Mouse (Mus musculus): ENCODE data around the gene Stim1.

Stim1 gene

GRCm38 (mm10) chr7:102267601-102268394 lies at the start of gene Stim1:
Gene Stim1, plus strand, starts transcription at chr7:102267806.
- peak; percentile 65 for DNase-seq (ENCODE audit: low read depth, low spot score)

- DNase-seq (ENCODE audit: low read depth, low spot score), result no peak
These were observed 45.7 kb upstream of the Stim1 start for GRCm38 (mm10) chr7:102221899-102222298.

DNA sequence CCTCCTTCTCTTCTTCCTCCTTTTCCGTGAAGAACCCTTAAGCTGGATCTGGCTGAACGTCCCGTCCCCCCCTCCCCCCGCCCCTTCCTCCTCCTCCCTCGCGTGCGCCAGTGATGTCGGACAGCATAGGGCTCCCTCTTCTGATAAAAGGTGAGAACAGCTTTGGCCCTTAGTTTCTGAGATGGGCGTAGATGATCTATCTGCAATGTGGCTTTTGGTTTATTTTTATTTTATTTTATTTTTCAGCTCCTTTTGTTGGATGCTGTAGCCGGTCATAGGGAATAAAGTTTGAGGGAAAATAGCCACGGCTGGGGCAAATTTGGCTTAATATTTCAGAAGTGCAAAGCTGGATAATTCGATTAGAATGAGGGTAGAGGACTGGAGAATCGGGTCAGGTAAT lies 45.3 kb upstream of the Stim1 start:
- DNase-seq (ENCODE audit: low read depth, low spot score), result no peak

DNA sequence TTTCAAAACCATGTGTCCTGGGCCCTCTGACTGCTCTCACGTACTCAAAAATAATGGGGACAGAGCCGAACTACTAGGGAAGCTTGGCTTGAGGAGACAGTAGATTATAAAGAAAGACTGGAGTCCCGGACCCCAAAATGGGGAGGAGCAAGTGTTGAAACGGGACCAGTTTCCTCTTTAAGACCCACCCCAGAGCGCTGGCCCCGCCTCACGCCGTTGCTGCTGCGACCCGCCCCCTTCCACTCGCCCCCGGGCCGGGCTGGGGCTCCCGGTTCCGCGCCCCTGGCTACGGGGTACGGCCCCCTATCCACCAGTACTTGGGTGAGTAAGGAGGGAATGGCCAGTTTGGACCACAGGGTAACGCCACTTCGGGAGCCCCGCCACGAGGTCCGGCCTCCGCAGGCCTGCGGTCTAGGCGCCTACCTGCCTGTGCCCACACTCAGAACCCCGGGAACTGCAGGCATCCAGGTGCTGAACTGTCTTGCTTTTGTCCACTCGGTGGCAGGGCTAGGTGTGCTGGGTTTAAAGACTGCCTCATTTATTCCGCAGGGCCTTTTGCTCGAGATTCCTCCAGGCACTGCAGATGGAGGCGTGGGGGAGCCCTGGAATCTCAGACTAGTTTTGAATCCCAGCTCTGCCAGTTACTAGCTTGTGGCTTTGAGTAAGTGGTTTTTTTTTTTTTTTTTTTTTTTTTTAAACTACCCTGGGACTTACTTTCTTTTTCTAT lies 44.6 kb upstream of the Stim1 start:
- no peak for DNase-seq (ENCODE audit: low read depth, low spot score)

- no peak for DNase-seq (ENCODE audit: low read depth, low spot score)
These were observed 43.5 kb upstream of the Stim1 start for GRCm38 (mm10) chr7:102223883-102224738.

- no peak for DNase-seq (ENCODE audit: low read depth, low spot score)
These were observed 41.6 kb upstream of the Stim1 start for GRCm38 (mm10) chr7:102226051-102226450.

- DNase-seq (ENCODE audit: low read depth, low spot score), result no peak
These were observed 39.4 kb upstream of the Stim1 start for GRCm38 (mm10) chr7:102228049-102228670.

GRCm38 (mm10) chr7:102229814-102230213 lies 37.8 kb upstream of the Stim1 start:
- no peak for DNase-seq (ENCODE audit: low read depth, low spot score)

- DNase-seq (ENCODE audit: low read depth, low spot score), result no peak
These were observed 34.5 kb upstream of the Stim1 start for GRCm38 (mm10) chr7:102233059-102233458.

- no peak for DNase-seq (ENCODE audit: low read depth, low spot score)
These were observed 28.8 kb upstream of the Stim1 start for GRCm38 (mm10) chr7:102238686-102239286.

- no peak for DNase-seq (ENCODE audit: low read depth, low spot score)
These were observed 28.0 kb upstream of the Stim1 start for GRCm38 (mm10) chr7:102239591-102239990.

- DNase-seq (ENCODE audit: low read depth, low spot score), result no peak
These were observed 25.2 kb upstream of the Stim1 start for GRCm38 (mm10) chr7:102242371-102242770.

DNA sequence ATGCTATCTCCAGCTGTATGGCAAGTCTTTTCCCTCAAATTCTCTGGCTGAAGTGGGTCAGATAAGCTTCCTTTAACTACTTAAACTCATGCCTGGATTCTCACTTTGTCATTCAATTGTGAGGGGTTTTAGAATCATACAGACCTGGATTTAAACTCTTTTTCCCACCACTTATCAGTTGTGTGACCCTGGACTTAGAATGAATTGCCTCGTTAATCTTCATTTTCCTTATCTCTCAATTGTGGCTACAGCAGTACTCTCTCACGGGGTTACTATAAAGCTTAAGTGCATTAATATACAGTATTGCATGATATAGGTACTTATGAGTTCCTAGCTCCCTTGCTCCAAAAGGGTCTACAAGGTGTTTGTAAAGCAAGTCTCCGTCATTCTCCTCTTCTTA lies 24.7 kb upstream of the Stim1 start:
- no peak for DNase-seq (ENCODE audit: low read depth, low spot score)

DNA sequence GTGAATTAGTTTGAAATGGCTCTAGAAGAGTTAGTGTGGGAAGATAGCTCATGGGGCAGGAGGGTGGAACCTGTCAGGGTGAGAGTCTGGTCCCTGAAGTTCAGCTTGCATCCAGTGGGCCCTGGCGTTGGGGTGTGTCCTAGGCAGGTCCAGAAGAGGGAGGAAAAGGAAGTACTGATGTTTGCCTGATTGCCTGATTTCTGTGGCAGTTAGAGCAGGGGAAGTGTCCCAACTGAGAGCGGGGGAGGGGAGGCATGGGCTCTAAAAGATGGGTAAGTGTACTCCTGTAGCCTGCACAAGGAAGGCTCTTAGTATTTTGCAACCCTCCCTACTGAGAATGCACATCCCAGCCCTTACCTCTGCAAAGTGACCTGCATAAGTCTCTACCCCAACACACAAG lies 23.7 kb upstream of the Stim1 start:
- DNase-seq (ENCODE audit: low read depth, low spot score), result no peak

DNA sequence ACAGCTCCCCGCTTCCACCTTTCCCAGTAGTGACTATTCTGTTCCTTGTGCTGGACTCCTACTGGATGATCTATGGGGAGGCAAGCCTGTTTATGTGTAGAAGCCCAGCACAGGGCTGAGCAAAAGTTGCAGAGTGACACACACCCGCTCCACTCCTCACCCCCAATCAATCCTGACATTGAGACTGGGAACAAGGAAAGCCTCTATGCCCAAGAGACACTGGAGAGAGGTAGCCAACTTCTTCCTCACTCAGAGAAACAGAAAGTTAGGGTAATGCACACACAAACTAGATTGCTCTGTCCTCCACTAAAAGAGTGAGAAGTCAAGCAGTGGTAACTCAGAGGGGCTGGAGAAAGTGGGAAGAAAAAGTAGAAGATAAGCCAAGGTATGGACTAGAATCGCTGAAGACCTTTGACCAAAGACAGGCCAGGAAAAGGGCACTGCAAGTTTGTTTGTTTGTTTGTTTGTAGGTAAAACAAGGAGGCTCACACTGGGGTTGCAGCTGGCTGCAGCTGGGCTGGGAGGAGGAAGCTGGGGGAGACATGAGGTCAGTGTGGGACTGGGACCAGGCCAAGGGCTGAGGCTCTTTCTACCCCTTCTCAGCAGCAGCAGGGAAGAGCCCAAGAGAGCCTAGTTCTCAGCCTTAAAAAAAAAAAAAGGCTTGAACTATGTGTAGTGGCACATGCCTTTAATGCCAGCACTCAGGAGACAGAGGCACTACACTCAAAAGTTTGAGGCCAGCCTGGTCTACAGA lies 22.6 kb upstream of the Stim1 start:
- no peak for DNase-seq (ENCODE audit: low read depth, low spot score)

GRCm38 (mm10) chr7:102245775-102246174 lies 21.8 kb upstream of the Stim1 start:
- no peak for DNase-seq (ENCODE audit: low read depth, low spot score)

GRCm38 (mm10) chr7:102246265-102246664 lies 21.3 kb upstream of the Stim1 start:
- no peak for DNase-seq (ENCODE audit: low read depth, low spot score)

- DNase-seq (ENCODE audit: low read depth, low spot score), result no peak
These were observed 20.4 kb upstream of the Stim1 start for GRCm38 (mm10) chr7:102246956-102247797.

DNA sequence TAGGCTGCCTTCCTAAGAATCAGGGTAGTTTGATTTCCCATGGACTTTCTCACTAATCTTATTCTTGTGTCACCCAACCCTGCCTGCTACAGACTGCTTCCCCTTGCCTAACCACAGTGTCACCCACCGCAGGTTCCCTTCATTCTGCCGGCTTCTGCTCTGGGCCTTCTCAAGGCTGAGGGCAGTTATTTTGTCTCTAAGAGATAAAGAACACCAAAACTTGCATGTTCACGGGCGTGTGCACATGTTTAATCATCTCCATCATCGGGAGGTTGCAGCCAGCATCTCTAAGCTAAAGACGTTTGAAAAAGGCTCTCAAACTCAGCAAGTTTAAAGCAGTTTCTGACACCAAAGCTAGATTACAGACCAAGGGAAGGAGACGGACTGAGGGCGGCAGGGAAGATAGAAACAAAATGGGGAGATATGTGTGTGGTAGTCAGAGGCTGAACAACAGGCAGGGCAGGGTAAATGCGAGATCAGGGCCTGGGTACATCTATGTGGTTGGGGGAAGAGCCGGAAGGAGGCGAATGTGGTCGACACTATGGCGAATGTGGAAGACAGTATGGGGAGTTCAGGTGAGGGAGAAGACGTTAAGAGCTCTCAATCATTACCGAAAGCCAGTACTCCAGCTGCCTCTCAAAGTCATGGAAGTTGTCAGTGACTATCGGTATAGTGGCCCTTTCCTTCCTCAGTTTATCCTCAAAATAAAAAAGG lies 18.8 kb upstream of the Stim1 start:
- DNase-seq (ENCODE audit: low read depth, low spot score), result no peak
